In genomic region chr13:83113808-83114207, GRCm38 (mm10) we compare ENCODE assay signal across 31 mouse cellular contexts.
"Had no signal": no experiment of that assay in that cellular context is flagged by ENCODE, and none has a peak within 500 bp of the region (broad histone marks: within the 10 kb centered on the region; RNA-seq: fewer than 3 reads in every experiment).

No protein-coding gene starts in this region.

- H3K9ac ChIP-seq: limb, embryonic 12.5 days; limb, embryonic 13.5 days; limb, embryonic 15.5 days; liver, embryonic 12.5 days; liver, embryonic 13.5 days; liver, embryonic 14.5 days; liver, embryonic 15.5 days; liver, postnatal 0 days; lung, embryonic 14.5 days; lung, embryonic 15.5 days; midbrain, embryonic 12.5 days; midbrain, embryonic 13.5 days had no signal

- H3K27me3 ChIP-seq: limb, embryonic 12.5 days; limb, embryonic 13.5 days; limb, embryonic 15.5 days; liver, embryonic 12.5 days; liver, embryonic 13.5 days; liver, embryonic 15.5 days; lung, embryonic 15.5 days; megakaryocyte, embryonic 14.5 days; midbrain, embryonic 12.5 days; midbrain, embryonic 13.5 days had no signal

- DNase-seq: left cerebral cortex, postnatal 4 days; liver; liver, embryonic 13.5 days; liver, postnatal 0 days; lung, adult 18-20 months; lung, adult 2 months; lung, embryonic 14.5 days; lung, postnatal 10 days; lung, postnatal 14 days; lung, postnatal 36 days; lung, postnatal 4 days; midbrain, embryonic 14.5 days had no signal

- H3K9me3 ChIP-seq: limb, embryonic 10.5 days; limb, embryonic 12.5 days; limb, embryonic 13.5 days; limb, embryonic 15.5 days; liver, embryonic 12.5 days; liver, embryonic 13.5 days; liver, embryonic 15.5 days; lung, embryonic 15.5 days; megakaryocyte, embryonic 14.5 days; midbrain, embryonic 10.5 days; midbrain, embryonic 12.5 days; midbrain, embryonic 13.5 days had no signal

- ATAC-seq: liver, embryonic 12.5 days; liver, postnatal 0 days; lung, postnatal 0 days; midbrain, embryonic 13.5 days; midbrain, embryonic 16.5 days had no signal

- H3K36me3 ChIP-seq: limb, embryonic 10.5 days; limb, embryonic 12.5 days; limb, embryonic 13.5 days; limb, embryonic 15.5 days; liver, embryonic 12.5 days; liver, embryonic 13.5 days; liver, embryonic 15.5 days; lung, embryonic 15.5 days; midbrain, embryonic 10.5 days; midbrain, embryonic 12.5 days; midbrain, embryonic 13.5 days had no signal

- H3K4me2 ChIP-seq: limb, embryonic 12.5 days; limb, embryonic 13.5 days; limb, embryonic 15.5 days; liver, embryonic 11.5 days; liver, embryonic 12.5 days; liver, embryonic 13.5 days; liver, embryonic 15.5 days; lung, embryonic 14.5 days; lung, embryonic 15.5 days; midbrain, embryonic 11.5 days; midbrain, embryonic 12.5 days; midbrain, embryonic 13.5 days had no signal

- H3K4me3 ChIP-seq: left cerebral cortex, adult 2 months; limb, embryonic 10.5 days; limb, embryonic 12.5 days; limb, embryonic 13.5 days; limb, embryonic 15.5 days; liver, embryonic 12.5 days; liver, embryonic 13.5 days; liver, embryonic 15.5 days; lung, embryonic 15.5 days; megakaryocyte, embryonic 14.5 days; midbrain, embryonic 10.5 days; midbrain, embryonic 12.5 days; midbrain, embryonic 13.5 days; myocyte had no signal

- H3K27ac ChIP-seq: left cerebral cortex, adult 2 months; limb, embryonic 10.5 days; limb, embryonic 12.5 days; limb, embryonic 13.5 days; limb, embryonic 15.5 days; liver, embryonic 12.5 days; liver, embryonic 13.5 days; liver, embryonic 14.5 days; liver, embryonic 15.5 days; lung, embryonic 15.5 days; macrophage; midbrain, embryonic 10.5 days; midbrain, embryonic 12.5 days; midbrain, embryonic 13.5 days had no signal

- H3K4me1 ChIP-seq: limb, embryonic 10.5 days; limb, embryonic 12.5 days; limb, embryonic 13.5 days; liver, embryonic 12.5 days; liver, embryonic 13.5 days had no signal
